Mouse (Mus musculus): ENCODE measurements at regions not wholly inside any gene's neighbourhood (a gene's known extent, or its start where the extent isn't known, plus 50 kb on each side); places are given as distances from the start of the nearest gene placed in this dataset.
A peak's percentile ranks its signal among the peaks of the same experiment; 100 is the strongest.

GRCm38 (mm10) chr7:36133658-36134143, 330.9 kb upstream of the Zfp507 start:
- no peak for DNase-seq (ENCODE audit: low spot score in 2 of 2)

GRCm38 (mm10) chr7:36133026-36133425, 330.2 kb upstream of the Zfp507 start:
- no peak for DNase-seq (ENCODE audit: low spot score in 2 of 2)
- intact Hi-C loops (cut with DNase I), result no loop called here

More at GRCm38 (mm10) chr7:36133658-36134143, 330.9 kb upstream of the Zfp507 start:
- intact Hi-C loops (cut with DNase I), result no loop called here

GRCm38 (mm10) chr7:36132569-36132968, 329.8 kb upstream of the Zfp507 start:
- no peak for DNase-seq (ENCODE audit: low spot score in 2 of 2)

GRCm38 (mm10) chr7:36097054-36097453, 294.3 kb upstream of the Zfp507 start:
- intact Hi-C loops (cut with DNase I), result no loop called here
- no peak for DNase-seq (ENCODE audit: low spot score in 2 of 2)

More at GRCm38 (mm10) chr7:36132569-36132968, 329.8 kb upstream of the Zfp507 start:
- intact Hi-C loops (cut with DNase I), result no loop called here

- no peak for DNase-seq (ENCODE audit: low spot score in 2 of 2)
- intact Hi-C loops (cut with DNase I), result no loop called here
Observed at GRCm38 (mm10) chr7:36095258-36096130, 292.7 kb upstream of the Zfp507 start.

- DNase-seq (ENCODE audit: low spot score in 2 of 2), result no peak
- intact Hi-C loops (cut with DNase I), result no loop called here
Observed at GRCm38 (mm10) chr7:36091132-36091531, 288.3 kb upstream of the Zfp507 start.

- DNase-seq (ENCODE audit: low spot score in 2 of 2), result no peak
- intact Hi-C loops (cut with DNase I), result no loop called here
Observed at GRCm38 (mm10) chr7:36090291-36091123, 287.7 kb upstream of the Zfp507 start.

- intact Hi-C loops (cut with DNase I), result no loop called here
- DNase-seq (ENCODE audit: low spot score in 2 of 2), result no peak
Observed at GRCm38 (mm10) chr7:36087598-36087997, 284.8 kb upstream of the Zfp507 start.

- no peak for DNase-seq (ENCODE audit: low spot score in 2 of 2)
Observed at GRCm38 (mm10) chr7:36078666-36079065, 275.9 kb upstream of the Zfp507 start.

GRCm38 (mm10) chr7:36078089-36078654, 275.4 kb upstream of the Zfp507 start:
- intact Hi-C loops (cut with DNase I), result loop anchor here (10.0 kb wide), 1 partner anchor 257 kb away; no protein-coding TSS in a partner anchor
- no peak for DNase-seq (ENCODE audit: low spot score in 2 of 2)

More at GRCm38 (mm10) chr7:36078666-36079065, 275.9 kb upstream of the Zfp507 start:
- intact Hi-C loops (cut with DNase I), result loop anchor here (10.0 kb wide), 1 partner anchor 256 kb away; no protein-coding TSS in a partner anchor

- no peak for DNase-seq (ENCODE audit: low spot score in 2 of 2)
- intact Hi-C loops (cut with DNase I), result loop anchor here (10.0 kb wide), 1 partner anchor 258 kb away; no protein-coding TSS in a partner anchor
Observed at GRCm38 (mm10) chr7:36077271-36077670, 274.5 kb upstream of the Zfp507 start.

- intact Hi-C loops (cut with DNase I), result loop anchor here (10.0 kb wide), 1 partner anchor 259 kb away; no protein-coding TSS in a partner anchor
- DNase-seq (ENCODE audit: low spot score in 2 of 2), result no peak
Observed at GRCm38 (mm10) chr7:36076021-36076441, 273.2 kb upstream of the Zfp507 start.

- DNase-seq (ENCODE audit: low spot score in 2 of 2), result peak in 1 of 2 experiments; percentile 52
- intact Hi-C loops (cut with DNase I), result loop anchor here (5.0 to 10.0 kb wide), 3 partner anchors 263 to 1276 kb away; partner anchors contain the start of gene Tshz3
Observed at GRCm38 (mm10) chr7:36071774-36072173, 269.0 kb upstream of the Zfp507 start.

- intact Hi-C loops (cut with DNase I), result no loop called here
- DNase-seq (ENCODE audit: low spot score in 2 of 2), result no peak
Observed at GRCm38 (mm10) chr7:36066725-36067124, 263.9 kb upstream of the Zfp507 start.

- intact Hi-C loops (cut with DNase I), result loop anchor here (5.0 kb wide), 1 partner anchor 159 kb away; no protein-coding TSS in a partner anchor
- DNase-seq (ENCODE audit: low spot score in 2 of 2), result peak in 1 of 2 experiments; percentile 54
Observed at GRCm38 (mm10) chr7:36061679-36062078, 258.9 kb upstream of the Zfp507 start.

- DNase-seq (ENCODE audit: low spot score in 2 of 2), result peak; percentile 65 to 86
- intact Hi-C loops (cut with DNase I), result loop anchor here (5.0 kb wide), 1 partner anchor 158 kb away; no protein-coding TSS in a partner anchor
Observed at GRCm38 (mm10) chr7:36060426-36060825, 257.6 kb upstream of the Zfp507 start.

- intact Hi-C loops (cut with DNase I), result no loop called here
- peak in 1 of 2 experiments; percentile 43 for DNase-seq (ENCODE audit: low spot score in 2 of 2)
Observed at GRCm38 (mm10) chr7:36046053-36046452, 243.2 kb upstream of the Zfp507 start.

GRCm38 (mm10) chr7:36031881-36032280, 229.1 kb upstream of the Zfp507 start:
- intact Hi-C loops (cut with DNase I), result no loop called here
- DNase-seq (ENCODE audit: low spot score in 2 of 2), result no peak

- intact Hi-C loops (cut with DNase I), result no loop called here
- no peak for DNase-seq (ENCODE audit: low spot score in 2 of 2)
Observed at GRCm38 (mm10) chr7:36023015-36023414, 220.2 kb upstream of the Zfp507 start.

All from left cerebral cortex, postnatal 14 days (tissue).